Mouse (Mus musculus) forebrain, embryonic 15.5 days (tissue): ENCODE data around the gene Zfp410. TPM values are rescaled to one million over a fixed set of nuclear protein-coding genes. Genes with fewer than 3 reads are reported as not detected.
"Not testable (repeated sequence)": the region's sequence is repeated elsewhere in the genome, so short reads cannot be mapped to it uniquely, and the experiment has no call there.

ENCODE experiments used
- ATAC-seq: fragments of 200-750 bp; cut with Nextera tagmentation; replicated peaks from 2 replicates; pipeline ENCODE4 v1.8.0; 2017; ENCODE audit warnings: mild to moderate bottlenecking, moderate TSS enrichment, moderate library complexity
- H3K27ac ChIP-seq: fragments of 300-500 bp; sonication (generic); replicated peaks from 2 replicates; pipeline ENCODE4 v1.5.1; 2015; ENCODE audit warnings: mild to moderate bottlenecking, inconsistent platforms
- H3K27me3 ChIP-seq: fragments of 300-500 bp; sonication (generic); 2 replicates; pipeline ENCODE4 v1.6.1; 2015; ENCODE audit warnings: inconsistent platforms
- H3K36me3 ChIP-seq: fragments of 300-500 bp; sonication (generic); 2 replicates; pipeline ENCODE4 v1.6.1; 2015; ENCODE audit warnings: mild to moderate bottlenecking, inconsistent platforms
- H3K4me1 ChIP-seq: fragments of 300-500 bp; sonication (generic); 2 replicates; pipeline ENCODE4 v1.6.1; 2015; ENCODE audit warnings: inconsistent platforms
- H3K4me2 ChIP-seq: fragments of 300-500 bp; sonication (generic); replicated peaks from 2 replicates; pipeline ENCODE4 v1.6.1; 2015; ENCODE audit warnings: mild to moderate bottlenecking, inconsistent platforms
- H3K4me3 ChIP-seq: fragments of 300-500 bp; sonication (generic); 2 replicates; pipeline ENCODE4 v1.5.1; 2015; ENCODE audit warnings: mild to moderate bottlenecking, inconsistent platforms
- H3K9ac ChIP-seq: fragments of 300-500 bp; sonication (generic); replicated peaks from 2 replicates; pipeline ENCODE4 v1.6.1; 2015; ENCODE audit warnings: mild to moderate bottlenecking, inconsistent platforms
- H3K9me3 ChIP-seq: fragments of 300-500 bp; sonication (generic); 2 replicates; pipeline ENCODE4 v1.6.1; 2016; ENCODE audit warnings: inconsistent platforms
- WGBS: fragments of 180-500 bp; shearing (Covaris S2); methylation state at CpG from one replicate; pipeline ENCODE4 v1.1.7; 2015; ENCODE audit warnings: mixed read lengths; 5-methylcytosine and 5-hydroxymethylcytosine counted together
- polyA plus RNA-seq: library from polyadenylated mRNA; unstranded; fragments of >200 nt; fragmentation: Nextera tagmentation; extraction: Ambion mirVana; gene quantifications from 2 replicates; pipeline ENCODE4 v1.2.1, GENCODE M21; 2015

Zfp410 gene
- polyA plus RNA-seq, 1 experiment from 2014 or later = 92.8 TPM

- 94% methylated on average over 6 of the region's 6 CpGs for WGBS
- H3K4me3 ChIP-seq = no peak overlapping the region
- no peak overlapping the region for H3K9ac ChIP-seq
- ATAC-seq = no peak
- H3K27ac ChIP-seq = no peak overlapping the region
- H3K36me3 ChIP-seq = 0 out of 2 replicates have a peak, but pooled peaks cover 3% of the 10 kb centered on the region
- H3K9me3 ChIP-seq = no peaks in the 10 kb centered on the region
- no peaks in the 10 kb centered on the region for H3K27me3 ChIP-seq
- H3K4me1 ChIP-seq = no peaks in the 10 kb centered on the region
- no peak overlapping the region for H3K4me2 ChIP-seq
These were observed 18.8 kb upstream of the Zfp410 start for GRCm38 (mm10) chr12:84297851-84298250.

DNA sequence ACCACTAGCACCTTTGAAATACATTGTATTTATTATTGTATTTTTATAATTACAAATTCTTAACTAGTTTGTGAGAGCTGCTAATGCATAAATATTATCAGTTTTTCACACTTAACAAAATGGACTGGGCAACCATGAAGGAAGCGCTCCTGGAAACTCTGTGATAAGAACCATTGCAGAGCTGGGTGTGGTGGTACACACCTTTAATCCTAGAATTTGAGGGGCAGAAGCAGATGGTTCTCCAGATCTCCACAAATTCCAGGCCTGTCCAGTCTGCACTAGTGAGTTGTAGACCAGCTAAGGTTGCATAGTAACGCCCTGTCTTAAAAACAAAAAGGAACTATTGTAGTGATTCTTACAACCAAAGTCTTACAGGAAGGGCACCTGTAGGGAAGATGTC lies 17.4 kb upstream of the Zfp410 start:
- no peak for ATAC-seq
- H3K4me1 ChIP-seq = no peaks in the 10 kb centered on the region
- 98% methylated on average over 2 of the region's 2 CpGs for WGBS

DNA sequence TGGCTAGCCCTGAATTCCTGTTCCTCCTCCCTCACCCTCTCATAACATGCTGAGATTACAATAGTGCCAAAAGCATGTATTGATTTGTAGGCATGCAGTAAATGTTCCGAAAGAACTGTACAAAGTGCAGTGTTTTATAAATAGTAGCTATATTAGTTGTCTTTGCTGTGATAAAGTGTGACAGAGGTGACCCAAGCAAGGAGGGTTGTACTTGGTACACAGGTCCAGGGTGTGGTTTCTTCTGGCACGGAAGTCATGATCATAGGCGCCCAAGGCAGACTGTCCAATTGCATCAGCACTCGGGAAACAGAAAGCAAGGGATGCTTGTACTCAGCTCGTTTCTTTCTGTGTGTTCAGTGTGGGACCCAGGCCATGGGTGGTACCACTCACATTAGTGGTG lies 12.6 kb upstream of the Zfp410 start:
- no peaks in the 10 kb centered on the region for H3K9me3 ChIP-seq
- no peak overlapping the region for H3K9ac ChIP-seq
- ATAC-seq = no peak
- no peak overlapping the region for H3K4me2 ChIP-seq
- 87% methylated on average over 5 of the region's 5 CpGs for WGBS
- peaks cover 5% of the 10 kb centered on the region; the same call in 1 of the 2 replicates for H3K36me3 ChIP-seq
- no peak overlapping the region for H3K27ac ChIP-seq
- no peaks in the 10 kb centered on the region for H3K27me3 ChIP-seq
- H3K4me3 ChIP-seq = no peak overlapping the region
- H3K4me1 ChIP-seq = no peaks in the 10 kb centered on the region

More for the DNA sequence above, 17.4 kb upstream of the Zfp410 start:
- Histone ChIP-seq H3K9me3 (no peaks in the 10 kb centered on the region), H3K9ac (no peak overlapping the region), H3K4me3 (no peak overlapping the region), H3K36me3 (0 out of 2 replicates have a peak, but pooled peaks cover 3% of the 10 kb centered on the region), H3K27ac (no peak overlapping the region), H3K27me3 (no peaks in the 10 kb centered on the region), H3K4me2 (no peak overlapping the region)

GRCm38 (mm10) chr12:84304554-84304953 lies 12.1 kb upstream of the Zfp410 start:
- 86% methylated on average over 1 of the region's 1 CpGs for WGBS
- peaks cover 3% of the 10 kb centered on the region; the same call in 1 of the 2 replicates for H3K36me3 ChIP-seq
- no peaks in the 10 kb centered on the region for H3K9me3 ChIP-seq
- H3K27ac ChIP-seq = no peak overlapping the region
- H3K4me1 ChIP-seq = no peaks in the 10 kb centered on the region
- no peaks in the 10 kb centered on the region for H3K27me3 ChIP-seq
- H3K4me2 ChIP-seq = no peak overlapping the region
- ATAC-seq = no peak
- no peak overlapping the region for H3K4me3 ChIP-seq
- H3K9ac ChIP-seq = no peak overlapping the region

DNA sequence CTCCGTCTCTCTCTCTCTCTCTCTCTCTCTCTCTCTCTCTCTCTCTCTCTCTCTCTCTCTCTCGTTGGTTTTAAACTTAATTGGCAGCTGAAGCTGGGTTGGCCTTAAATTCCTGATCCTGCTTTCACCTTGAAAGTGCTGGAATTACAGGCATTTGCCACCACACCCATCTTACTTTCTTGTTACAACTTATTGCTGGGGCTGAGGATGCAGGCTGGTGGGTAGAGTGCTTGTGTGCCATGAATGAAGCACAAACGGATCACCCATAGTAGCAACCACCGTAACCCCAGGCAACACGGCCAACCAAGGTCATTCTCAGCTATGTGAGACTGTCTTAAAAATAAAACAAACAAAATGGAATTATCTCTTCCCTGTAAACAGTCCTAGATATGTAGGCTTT lies 5.3 kb upstream of the Zfp410 start:
- no peak for ATAC-seq
- Histone ChIP-seq H3K9me3 (no peaks in the 10 kb centered on the region), H3K4me1 (peaks cover 6% of the 10 kb centered on the region), H3K9ac (no peak overlapping the region), H3K27ac (no peak overlapping the region), H3K27me3 (no peaks in the 10 kb centered on the region), H3K4me3 (no peak overlapping the region), H3K36me3 (peaks cover 3% of the 10 kb centered on the region; the same call in 1 of the 2 replicates), H3K4me2 (no peak overlapping the region)
- 79% methylated on average over 4 of the region's 5 CpGs for WGBS

DNA sequence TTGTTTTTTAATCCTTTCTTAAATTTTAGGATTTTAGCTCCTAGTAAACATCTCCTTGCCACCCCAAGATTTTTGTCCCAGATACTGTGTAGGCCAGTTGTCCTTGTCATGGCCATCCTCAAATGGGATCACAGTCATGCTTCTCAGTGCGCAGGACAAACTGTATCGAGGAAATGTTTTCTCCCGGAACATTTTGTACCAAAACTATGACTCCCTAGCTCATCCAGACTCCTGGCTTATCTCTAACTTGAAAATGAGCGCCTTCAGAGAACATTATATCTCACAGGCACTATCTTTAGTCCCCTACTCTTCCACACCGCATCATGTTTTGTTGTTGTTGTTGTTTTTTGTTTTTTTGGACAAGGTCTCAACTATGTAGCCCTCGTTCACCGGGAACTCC lies 646 bp upstream of the Zfp410 start:
- Histone ChIP-seq H3K36me3 (no peaks in the 10 kb centered on the region), H3K27ac (peak overlapping the region; percentile 95; the same call in 1 of the 2 replicates), H3K27me3 (no peaks in the 10 kb centered on the region), H3K4me2 (peak overlapping the region; percentile 97), H3K9ac (peak overlapping the region; percentile 94), H3K4me1 (peaks cover 26% of the 10 kb centered on the region), H3K9me3 (no peaks in the 10 kb centered on the region), H3K4me3 (peak overlapping the region; percentile 96)
- ATAC-seq = no peak
- WGBS = 33% methylated on average over 7 of the region's 7 CpGs

DNA sequence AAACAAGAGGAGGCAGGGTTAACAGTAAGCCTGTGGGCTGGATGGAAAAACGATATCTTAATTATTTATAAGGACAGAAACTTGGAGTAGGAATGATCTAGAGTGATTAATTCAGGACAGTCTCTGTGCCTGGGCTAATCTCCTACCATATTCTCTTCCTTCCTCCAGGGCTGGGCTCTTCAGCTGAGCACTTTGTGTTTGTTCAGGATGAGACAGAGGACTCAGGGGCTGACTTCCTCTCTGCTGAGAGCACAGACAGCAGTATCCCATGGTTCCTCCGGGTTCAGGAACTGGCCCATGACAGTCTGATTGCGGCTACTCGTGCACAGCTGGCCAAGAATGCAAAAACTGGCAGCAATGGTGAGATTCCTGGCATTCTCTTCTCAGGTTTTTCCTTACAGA lies 10.5 kb downstream of the Zfp410 start:
- Histone ChIP-seq H3K4me1 (no peaks in the 10 kb centered on the region), H3K36me3 (peaks cover 62% of the 10 kb centered on the region), H3K4me2 (no peak overlapping the region), H3K9me3 (no peaks in the 10 kb centered on the region), H3K27ac (no peak overlapping the region), H3K9ac (no peak overlapping the region), H3K27me3 (no peaks in the 10 kb centered on the region), H3K4me3 (no peak overlapping the region)
- 89% methylated on average over 4 of the region's 4 CpGs for WGBS
- ATAC-seq = no peak

- Histone ChIP-seq H3K9ac (no peak overlapping the region), H3K36me3 (peaks cover 77% of the 10 kb centered on the region), H3K27ac (no peak overlapping the region), H3K9me3 (no peaks in the 10 kb centered on the region), H3K4me1 (no peaks in the 10 kb centered on the region), H3K4me2 (no peak overlapping the region), H3K4me3 (no peak overlapping the region), H3K27me3 (no peaks in the 10 kb centered on the region)
- ATAC-seq = no peak
- WGBS = 94% methylated on average over 11 of the region's 11 CpGs
These were observed 20.4 kb downstream of the Zfp410 start for GRCm38 (mm10) chr12:84336963-84337625.

- H3K27ac ChIP-seq = no peak overlapping the region
- H3K27me3 ChIP-seq = no peaks in the 10 kb centered on the region
- no peaks in the 10 kb centered on the region for H3K9me3 ChIP-seq
- peaks cover 68% of the 10 kb centered on the region for H3K36me3 ChIP-seq
- ATAC-seq = no peak
- no peak overlapping the region for H3K4me2 ChIP-seq
- H3K9ac ChIP-seq = no peak overlapping the region
- H3K4me1 ChIP-seq = no peaks in the 10 kb centered on the region
- H3K4me3 ChIP-seq = no peak overlapping the region
- 39% methylated on average over 2 of the region's 2 CpGs for WGBS
These were observed 30.5 kb downstream of the Zfp410 start for GRCm38 (mm10) chr12:84347192-84347591.

- not testable (repeated sequence) for H3K4me3 ChIP-seq, H3K27ac ChIP-seq, H3K27me3 ChIP-seq, H3K9me3 ChIP-seq, H3K4me2 ChIP-seq, H3K9ac ChIP-seq, ATAC-seq
- Histone ChIP-seq H3K36me3 (peaks cover 31% of the 10 kb centered on the region), H3K4me1 (peaks cover 22% of the 10 kb centered on the region)
- WGBS = 87% methylated on average over 2 of the region's 2 CpGs
These were observed 42.0 kb downstream of the Zfp410 start for GRCm38 (mm10) chr12:84358699-84359098.

- peaks cover 22% of the 10 kb centered on the region for H3K4me1 ChIP-seq
- peak within 1 kb of the TSS; percentile 52 for H3K27ac ChIP-seq
- peaks cover 5% of the 10 kb centered on the region; the same call in 1 of the 2 replicates for H3K36me3 ChIP-seq
- H3K9ac ChIP-seq = peak within 1 kb of the TSS; percentile 81
- peak; percentile 99 for ATAC-seq
- H3K27me3 ChIP-seq = no peaks in the 10 kb centered on the region
- H3K4me2 ChIP-seq = peak within 1 kb of the TSS; percentile 70
- H3K9me3 ChIP-seq = no peaks in the 10 kb centered on the region
- H3K4me3 ChIP-seq = peak within 1 kb of the TSS; percentile 80
- under 1% methylated on average over 51 of the region's 51 CpGs for WGBS
These were observed 45.2 kb downstream of the Zfp410 start, which contains the start of the genes Coq6 and Fam161b for GRCm38 (mm10) chr12:84361555-84362489. TSS of gene Coq6 (plus strand) at chr12:84361657. TSS of gene Fam161b (minus strand) at chr12:84361833.

- ATAC-seq = no peak
These were observed 46.2 kb downstream of the Zfp410 start for GRCm38 (mm10) chr12:84362872-84363271.

More at GRCm38 (mm10) chr12:84362872-84363271, 46.2 kb downstream of the Zfp410 start:
- Histone ChIP-seq H3K27ac (no peak overlapping the region), H3K9ac (peak overlapping the region; percentile 81; the same call in 1 of the 2 replicates), H3K36me3 (peaks cover 8% of the 10 kb centered on the region), H3K9me3 (no peaks in the 10 kb centered on the region), H3K27me3 (no peaks in the 10 kb centered on the region), H3K4me2 (peak overlapping the region; percentile 70), H3K4me1 (peaks cover 22% of the 10 kb centered on the region), H3K4me3 (peak overlapping the region; percentile 80)
- WGBS = 66% methylated on average over 2 of the region's 2 CpGs
